In genomic region chr6:25686760-25687200, GRCm38 (mm10) we compare ENCODE assay signal across 9 mouse cellular contexts. TPM values are rescaled to one million over a fixed set of nuclear protein-coding genes. Genes with fewer than 3 reads are reported as not detected.
A peak's percentile ranks its signal among the peaks of the same experiment; 100 is the strongest.
DNase-seq lines count a peak whose midpoint lies in the region; ATAC-seq and TF ChIP-seq lines count a peak whose summit lies in the region.
"Had no signal": no experiment of that assay in that cellular context is flagged by ENCODE, and none has a peak within 500 bp of the region (broad histone marks: within the 10 kb centered on the region; RNA-seq: fewer than 3 reads in every experiment).

No protein-coding gene starts in this region.

- ATAC-seq in midbrain, embryonic 11.5 days (ENCODE audit: low FRiP score): no peak
- no peak for ATAC-seq in stomach, embryonic 16.5 days (ENCODE audit: insufficient read depth, low FRiP score)
- no peak for ATAC-seq in monocyte, adult 5-6 weeks (replicated peaks; ENCODE audit: insufficient number of reproducible peaks, low FRiP score, low TSS enrichment, poor library complexity, severe bottlenecking)

- no peaks in the 10 kb centered on the region for H3K9me3 ChIP-seq in midbrain, embryonic 10.5 days (replicated peaks)
- H3K9me3 ChIP-seq in midbrain, embryonic 11.5 days (ENCODE audit: control insufficient read depth, low read length): no peaks in the 10 kb centered on the region
- no peaks in the 10 kb centered on the region for H3K9me3 ChIP-seq in stomach, embryonic 16.5 days (replicated peaks; ENCODE audit: control insufficient read depth, low read length)
- H3K9me3 ChIP-seq: G1E had no signal

- no peak for TF ChIP-seq CTCF in gastrocnemius, adult 2 months (IDR thresholded peaks at IDR 0.05)

- peaks cover 11% of the 10 kb centered on the region for H3K4me1 ChIP-seq in midbrain, embryonic 10.5 days
- peaks cover 7% of the 10 kb centered on the region for H3K4me1 ChIP-seq in midbrain, embryonic 11.5 days (ENCODE audit: control insufficient read depth, insufficient read depth, low read length)
- peaks cover 9% of the 10 kb centered on the region; the same call in 1 of the 2 replicates for H3K4me1 ChIP-seq in stomach, embryonic 16.5 days (ENCODE audit: control insufficient read depth, insufficient read depth, low read length)

- H3K9ac ChIP-seq in midbrain, embryonic 11.5 days (ENCODE audit: low read length): no peak overlapping the region
- no peak overlapping the region for H3K9ac ChIP-seq in stomach, embryonic 16.5 days (ENCODE audit: low read length)

- H3K27ac ChIP-seq in gastrocnemius, adult 2 months: no peak overlapping the region
- H3K27ac ChIP-seq in midbrain, embryonic 10.5 days (replicated peaks): no peak overlapping the region
- no peak overlapping the region for H3K27ac ChIP-seq in midbrain, embryonic 11.5 days (ENCODE audit: low read depth, low read length)
- no peak overlapping the region; the same call in 1 of the 2 replicates for H3K27ac ChIP-seq in stomach, embryonic 16.5 days (ENCODE audit: low read length)

- no peak overlapping the region for H3K4me3 ChIP-seq in gastrocnemius, adult 2 months
- no peak overlapping the region for H3K4me3 ChIP-seq in midbrain, embryonic 10.5 days
- no peak overlapping the region for H3K4me3 ChIP-seq in midbrain, embryonic 11.5 days (ENCODE audit: low read depth, low read length)
- peak overlapping the region; percentile 9 for H3K4me3 ChIP-seq in stomach, embryonic 16.5 days (replicated peaks; ENCODE audit: low read length)

- H3K36me3 ChIP-seq in midbrain, embryonic 10.5 days: no peaks in the 10 kb centered on the region
- H3K36me3 ChIP-seq in midbrain, embryonic 11.5 days (ENCODE audit: control insufficient read depth, insufficient read depth, low read length): no peaks in the 10 kb centered on the region
- no peaks in the 10 kb centered on the region for H3K36me3 ChIP-seq in stomach, embryonic 16.5 days (ENCODE audit: control insufficient read depth, insufficient read depth, low read length)
- H3K36me3 ChIP-seq: G1E had no signal

- no peak overlapping the region for H3K4me2 ChIP-seq in midbrain, embryonic 11.5 days
- H3K4me2 ChIP-seq in stomach, embryonic 16.5 days (ENCODE audit: low read depth, low read length): peak overlapping the region; percentile 23; the same call in 1 of the 2 replicates

- 74% methylated on average over 3 of the region's 3 CpGs for WGBS in midbrain, embryonic 10.5 days
- WGBS in midbrain, embryonic 11.5 days: 75% methylated on average over 3 of the region's 3 CpGs
- 19% methylated on average over 3 of the region's 3 CpGs for whole genome bisulfite sequencing in stomach, embryonic 16.5 days

- intact Hi-C loops in gastrocnemius, postnatal 14 days (cut with DNase I; ENCODE audit: low total_unique reads): no loop called here
- intact Hi-C loops in gastrocnemius, adult 2 months (cut with DNase I): no loop called here

- peaks cover 22% of the 10 kb centered on the region for H3K27me3 ChIP-seq in midbrain, embryonic 10.5 days (ENCODE audit: low read depth, poor library complexity, severe bottlenecking)
- peaks cover 12% of the 10 kb centered on the region for H3K27me3 ChIP-seq in midbrain, embryonic 11.5 days (ENCODE audit: control insufficient read depth, insufficient read depth, low read length)
- peaks cover 5% of the 10 kb centered on the region; the same call in 1 of the 2 replicates for H3K27me3 ChIP-seq in stomach, embryonic 16.5 days (ENCODE audit: control insufficient read depth, insufficient read depth, low read length)

- DNase-seq in gastrocnemius, postnatal 14 days: peak; percentile 6
- no peak for DNase-seq in gastrocnemius, adult 2 months
- DNase-seq in midbrain, embryonic 10.5 days (ENCODE audit: low spot score): peak; percentile 13
- no peak for DNase-seq in midbrain, embryonic 11.5 days (ENCODE audit: low spot score, missing footprints)
- peak; percentile 32 for DNase-seq in layer of hippocampus, adult 9-11 months
- DNase-seq in spleen, postnatal 14 days (ENCODE audit: low spot score in 2 of 2): no peak

RNA-seq across cellular contexts. Expression of gene Gpr37, which starts 3.7 kb away (rescaled TPM):
- under 1 TPM; 0.08 to 0.13 TPM for total RNA-seq in gastrocnemius, postnatal 14 days (2021)
- total RNA-seq in gastrocnemius, adult 2 months (2021): not detected
- 0.94 and 1.3 TPM in 2 replicates for polyA plus RNA-seq in midbrain, embryonic 10.5 days (2016; fragmentation: Nextera tagmentation; extraction: Ambion mirVana)
- polyA plus RNA-seq in midbrain, embryonic 11.5 days (2014; fragmentation: Nextera tagmentation; extraction: Ambion mirVana): 0.52 and 0.82 TPM in 2 replicates
- 2.9 and 3.7 TPM in 2 replicates for polyA plus RNA-seq in stomach, embryonic 16.5 days (2015; fragmentation: Nextera tagmentation; extraction: Ambion mirVana)
- not detected in 3 replicates for total RNA-seq in monocyte, adult 5-6 weeks (2017)
- polyA plus RNA-seq: G1E had no signal

Comparison
In these comparisons a context has a peak if more than half of its experiments do, and no peak if none do; other contexts are left out.
1. DNase-seq: peak in gastrocnemius, postnatal 14 days (single experiment), midbrain, embryonic 10.5 days (single experiment) and layer of hippocampus, adult 9-11 months (single experiment); none in gastrocnemius, adult 2 months (single experiment), midbrain, embryonic 11.5 days (single experiment) and spleen, postnatal 14 days (0 of 2).